23 mouse cellular contexts compared by ENCODE assay signal in the genomic region with DNA sequence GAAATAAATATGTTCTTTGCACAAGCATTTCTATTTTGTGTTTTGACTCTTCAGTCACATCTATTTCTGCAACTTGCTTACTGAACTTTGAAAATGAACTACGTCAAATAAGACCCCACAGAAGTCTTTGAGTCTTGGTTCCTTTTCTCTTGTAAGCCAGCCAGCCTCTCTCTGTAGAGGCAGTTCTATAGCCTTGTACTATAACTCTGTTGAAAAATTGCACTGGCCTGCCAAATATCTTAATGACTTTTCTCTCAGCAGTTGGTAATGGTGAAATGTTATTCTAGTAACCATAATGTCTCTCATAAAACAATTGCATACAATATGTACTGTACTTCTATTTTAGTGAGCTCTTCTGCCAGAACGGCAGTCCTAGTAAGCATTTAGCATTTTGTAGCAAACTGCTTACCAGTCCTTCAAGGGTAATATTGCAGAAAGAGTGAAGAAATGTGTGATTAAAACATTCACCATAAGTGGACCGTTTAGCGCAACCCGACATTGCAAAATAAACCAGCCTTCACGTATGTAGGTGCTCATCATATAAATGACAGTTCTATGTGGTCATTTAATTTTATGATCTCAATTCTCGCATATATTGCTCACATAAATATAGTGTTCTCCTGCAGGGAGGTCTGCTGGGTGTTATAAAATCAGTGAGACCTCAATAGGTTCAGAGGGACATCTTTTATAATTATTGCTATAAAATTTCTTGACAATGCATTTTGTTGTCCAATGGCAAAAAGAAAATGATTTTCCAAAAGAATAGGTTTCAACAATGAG.
DNase-seq lines count a peak whose midpoint lies in the region; ATAC-seq lines count a peak whose summit lies in the region.
"Had no signal": no experiment of that assay in that cellular context is flagged by ENCODE, and none has a peak within 500 bp of the region (broad histone marks: within the 10 kb centered on the region; RNA-seq: fewer than 3 reads in every experiment).

No protein-coding gene starts in this region.

- no peaks in the 10 kb centered on the region for H3K4me1 ChIP-seq in neural tube, embryonic 12.5 days
- H3K4me1 ChIP-seq in neural tube, embryonic 14.5 days (ENCODE audit: control insufficient read depth, insufficient read depth, low read length) = no peaks in the 10 kb centered on the region
- no peaks in the 10 kb centered on the region for H3K4me1 ChIP-seq in hindbrain, embryonic 12.5 days
- H3K4me1 ChIP-seq: embryonic facial prominence, embryonic 13.5 days; embryonic facial prominence, embryonic 15.5 days; forebrain, embryonic 13.5 days; forebrain, embryonic 15.5 days had no signal

- ATAC-seq in granulocyte monocyte progenitor cell, adult 5-6 weeks (replicated peaks; ENCODE audit: poor library complexity, severe bottlenecking) = peak; percentile 60
- ATAC-seq in megakaryocyte, adult 5-6 weeks (ENCODE audit: poor library complexity, severe bottlenecking) = 0 out of 2 replicates have a peak, but pooled peaks have one; percentile 28
- peak; percentile 70; the same call in 1 of the 2 replicates for ATAC-seq in neural tube, embryonic 12.5 days (ENCODE audit: low FRiP score, low read depth)
- peak; percentile 77 for ATAC-seq in neural tube, embryonic 14.5 days (ENCODE audit: low read depth)
- no peak for ATAC-seq in erythroid progenitor cell, adult 5-6 weeks (replicated peaks; ENCODE audit: low FRiP score, poor library complexity, severe bottlenecking)
- no peak for ATAC-seq in hindbrain, embryonic 12.5 days (ENCODE audit: low FRiP score)
- ATAC-seq: forebrain, embryonic 13.5 days; forebrain, embryonic 15.5 days had no signal

- H3K36me3 ChIP-seq in neural tube, embryonic 12.5 days = no peaks in the 10 kb centered on the region
- no peaks in the 10 kb centered on the region for H3K36me3 ChIP-seq in neural tube, embryonic 14.5 days (ENCODE audit: control insufficient read depth, insufficient read depth, low read length)
- no peaks in the 10 kb centered on the region for H3K36me3 ChIP-seq in hindbrain, embryonic 12.5 days
- H3K36me3 ChIP-seq: embryonic facial prominence, embryonic 13.5 days; embryonic facial prominence, embryonic 15.5 days; forebrain, embryonic 15.5 days had no signal

- H3K4me2 ChIP-seq in neural tube, embryonic 12.5 days (replicated peaks) = no peak overlapping the region
- H3K4me2 ChIP-seq in neural tube, embryonic 14.5 days (ENCODE audit: low read depth, low read length) = no peak overlapping the region
- H3K4me2 ChIP-seq in hindbrain, embryonic 12.5 days (replicated peaks) = no peak overlapping the region
- H3K4me2 ChIP-seq: embryonic facial prominence, embryonic 13.5 days; embryonic facial prominence, embryonic 15.5 days; forebrain, embryonic 13.5 days; forebrain, embryonic 15.5 days had no signal

- no peaks in the 10 kb centered on the region for H3K27me3 ChIP-seq in neural tube, embryonic 12.5 days (replicated peaks)
- H3K27me3 ChIP-seq in neural tube, embryonic 14.5 days (ENCODE audit: control insufficient read depth, insufficient read depth, low read length) = no peaks in the 10 kb centered on the region
- H3K27me3 ChIP-seq in hindbrain, embryonic 12.5 days = no peaks in the 10 kb centered on the region
- H3K27me3 ChIP-seq: embryonic facial prominence, embryonic 13.5 days; embryonic facial prominence, embryonic 15.5 days; forebrain, embryonic 13.5 days; forebrain, embryonic 15.5 days had no signal

- DNase-seq in kidney, postnatal 14 days = no peak
- DNase-seq in urinary bladder, postnatal 36 days (ENCODE audit: low spot score in 2 of 2) = no peak
- DNase-seq: adrenal gland, adult 2 months; adrenal gland, postnatal 10 days; adrenal gland, postnatal 25 days; cerebellum, adult 11 months; cerebellum, adult 18-20 months; cerebellum, adult 8-10 months; cerebellum, adult 9-11 months; cerebellum, postnatal 14 days; cerebellum, postnatal 36 days; embryo, embryonic 11 days had no signal

- WGBS in neural tube, embryonic 12.5 days = 69% methylated on average over 7 of the region's 7 CpGs
- 46% methylated on average over 7 of the region's 7 CpGs for WGBS in neural tube, embryonic 14.5 days
- 92% methylated on average over 7 of the region's 7 CpGs for WGBS in hindbrain, embryonic 12.5 days

- no peaks in the 10 kb centered on the region for H3K9me3 ChIP-seq in neural tube, embryonic 12.5 days
- H3K9me3 ChIP-seq in neural tube, embryonic 14.5 days (ENCODE audit: control insufficient read depth, low read length) = no peaks in the 10 kb centered on the region
- no peaks in the 10 kb centered on the region for H3K9me3 ChIP-seq in hindbrain, embryonic 12.5 days (replicated peaks)
- H3K9me3 ChIP-seq: embryonic facial prominence, embryonic 13.5 days; embryonic facial prominence, embryonic 15.5 days; forebrain, embryonic 13.5 days; forebrain, embryonic 15.5 days had no signal

- H3K9ac ChIP-seq in neural tube, embryonic 12.5 days = no peak overlapping the region
- H3K9ac ChIP-seq in neural tube, embryonic 14.5 days (replicated peaks; ENCODE audit: low read depth, low read length) = no peak overlapping the region
- no peak overlapping the region for H3K9ac ChIP-seq in hindbrain, embryonic 12.5 days
- H3K9ac ChIP-seq: embryonic facial prominence, embryonic 13.5 days; embryonic facial prominence, embryonic 15.5 days; forebrain, embryonic 13.5 days; forebrain, embryonic 15.5 days had no signal

- H3K27ac ChIP-seq in neural tube, embryonic 12.5 days = no peak overlapping the region
- no peak overlapping the region for H3K27ac ChIP-seq in neural tube, embryonic 14.5 days (ENCODE audit: low read depth, low read length)
- no peak overlapping the region for H3K27ac ChIP-seq in hindbrain, embryonic 12.5 days
- H3K27ac ChIP-seq: embryonic facial prominence, embryonic 13.5 days; embryonic facial prominence, embryonic 15.5 days; forebrain, embryonic 13.5 days; forebrain, embryonic 15.5 days had no signal

- no peak overlapping the region for H3K4me3 ChIP-seq in neural tube, embryonic 12.5 days
- no peak overlapping the region for H3K4me3 ChIP-seq in neural tube, embryonic 14.5 days (ENCODE audit: low read depth, low read length)
- no peak overlapping the region for H3K4me3 ChIP-seq in hindbrain, embryonic 12.5 days
- H3K4me3 ChIP-seq: embryonic facial prominence, embryonic 13.5 days; embryonic facial prominence, embryonic 15.5 days; erythroblast, embryonic 14.5 days; forebrain, embryonic 13.5 days; forebrain, embryonic 15.5 days had no signal

Comparison
In these comparisons a context has a peak if more than half of its experiments do, and no peak if none do; other contexts are left out.
1. ATAC-seq: peak in granulocyte monocyte progenitor cell, adult 5-6 weeks (single experiment), megakaryocyte, adult 5-6 weeks (single experiment), neural tube, embryonic 12.5 days (single experiment) and neural tube, embryonic 14.5 days (single experiment); none in erythroid progenitor cell, adult 5-6 weeks (single experiment) and hindbrain, embryonic 12.5 days (single experiment).